Mouse (Mus musculus) heart, embryonic 14.5 days (tissue): ENCODE results near the gene Glyctk. TPM values are rescaled to one million over a fixed set of nuclear protein-coding genes. Genes with fewer than 3 reads are reported as not detected.

Experiments
- ATAC-seq: fragments of 200-750 bp; cut with Nextera tagmentation; 2 replicates; pipeline ENCODE4 v1.8.0; 2017; ENCODE audit warnings: low read depth, moderate TSS enrichment; ENCODE audit not compliant: insufficient number of reproducible peaks, insufficient read depth, low FRiP score
- H3K27ac ChIP-seq, 2 experiments: fragments of 200-500 bp in 1 of 2; fragments of 300-500 bp in 1 of 2; sonication (generic) in 1 of 2; replicated peaks in 1 of 2; 2 replicates each; pipeline ENCODE4 v1.5.1; 2012 to 2014; ENCODE audit warnings: low read depth in 2 of 2, low read length in 2 of 2, control low read depth in 1 of 2, mild to moderate bottlenecking in 1 of 2, mixed read lengths in 1 of 2; ENCODE audit not compliant: control insufficient read depth in 1 of 2, insufficient read depth in 1 of 2
- H3K27me3 ChIP-seq: fragments of 300-500 bp; sonication (generic); 2 replicates; pipeline ENCODE4 v1.6.1; 2014; ENCODE audit warnings: mild to moderate bottlenecking, low read length, control low read depth; ENCODE audit not compliant: control insufficient read depth, insufficient read depth
- H3K36me3 ChIP-seq: fragments of 300-500 bp; sonication (generic); 2 replicates; pipeline ENCODE4 v1.6.1; 2014; ENCODE audit warnings: mild to moderate bottlenecking, control low read depth, low read length, mixed read lengths; ENCODE audit not compliant: control insufficient read depth, insufficient read depth
- H3K4me1 ChIP-seq, 2 experiments: fragments of 200-500 bp in 1 of 2; fragments of 300-500 bp in 1 of 2; sonication (generic) in 1 of 2; 2 replicates each; pipeline ENCODE4 v1.6.1; 2012 to 2014; ENCODE audit warnings: low read length in 2 of 2, control low read depth in 1 of 2, mixed read lengths in 1 of 2; ENCODE audit not compliant: control insufficient read depth in 2 of 2, insufficient read depth in 2 of 2
- H3K4me2 ChIP-seq: fragments of 300-500 bp; sonication (generic); 2 replicates; pipeline ENCODE4 v1.6.1; 2014; ENCODE audit warnings: mild to moderate bottlenecking, low read length
- H3K4me3 ChIP-seq, 2 experiments: fragments of 200-500 bp in 1 of 2; fragments of 300-500 bp in 1 of 2; sonication (generic) in 1 of 2; 2 replicates each; pipeline ENCODE4 v1.5.1; 2012 to 2014; ENCODE audit warnings: low read length in 2 of 2, mild to moderate bottlenecking in 2 of 2, control low read depth in 1 of 2, low read depth in 1 of 2, moderate library complexity in 1 of 2; ENCODE audit not compliant: control insufficient read depth in 1 of 2, insufficient read depth in 1 of 2
- H3K9ac ChIP-seq: fragments of 300-500 bp; sonication (generic); 2 replicates; pipeline ENCODE4 v1.6.1; 2014; ENCODE audit warnings: mild to moderate bottlenecking, low read length
- H3K9me3 ChIP-seq: fragments of 300-500 bp; sonication (generic); 2 replicates; pipeline ENCODE4 v1.6.1; 2016; ENCODE audit warnings: low read length, control low read depth; ENCODE audit not compliant: control insufficient read depth
- WGBS: fragments of 180-500 bp; shearing (Covaris S2); extraction: QIAGEN DNeasy Blood & Tissue Kit; methylation state at CpG from one replicate; pipeline ENCODE4 v1.1.7; 2014; 5-methylcytosine and 5-hydroxymethylcytosine counted together
- polyA plus RNA-seq: library from polyadenylated mRNA; unstranded; fragments of >200 nt; fragmentation: Nextera tagmentation; extraction: Ambion mirVana; gene quantifications from 2 replicates; pipeline ENCODE4 v1.2.1, GENCODE M21; 2014

Glyctk gene
- polyA plus RNA-seq, 1 experiment from 2014 or later: 1.0 TPM

- H3K9ac ChIP-seq: no peak overlapping the region
- H3K4me3 ChIP-seq: no peak overlapping the region
- ATAC-seq: no peak
- 65% methylated on average over 2 of the region's 2 CpGs for WGBS
- no peak overlapping the region for H3K27ac ChIP-seq
- no peaks in the 10 kb centered on the region for H3K36me3 ChIP-seq
- peaks cover 0 to 7% of the 10 kb centered on the region in 2 experiments; a peak in 1 of 4 replicates for H3K4me1 ChIP-seq
- no peak overlapping the region for H3K4me2 ChIP-seq
- H3K27me3 ChIP-seq: peaks cover 60% of the 10 kb centered on the region
- H3K9me3 ChIP-seq: no peaks in the 10 kb centered on the region
These were observed 12.4 kb downstream of the Glyctk start for GRCm38 (mm10) chr9:106145582-106145981.

DNA sequence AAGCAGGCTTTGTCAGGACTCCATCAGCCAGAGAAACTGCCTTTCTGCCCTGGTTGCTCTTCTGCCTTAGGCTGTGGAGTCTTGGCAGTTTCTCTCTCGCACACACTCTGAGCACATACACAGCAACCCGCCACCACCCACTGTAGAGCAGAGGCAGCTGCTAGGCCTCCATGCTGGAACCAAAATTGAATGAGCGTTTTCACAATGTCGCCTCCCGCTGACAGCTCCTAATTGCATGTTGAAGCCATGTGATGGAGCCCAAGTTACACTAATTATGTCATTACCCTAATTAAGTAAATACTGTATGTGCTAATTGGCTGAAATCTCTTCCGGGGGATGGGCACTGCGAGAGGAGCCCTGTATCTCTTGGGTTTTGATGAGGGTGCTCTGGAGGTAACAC lies 13.8 kb downstream of the Glyctk start:
- Histone ChIP-seq H3K4me1 (peaks cover 0 to 7% of the 10 kb centered on the region in 2 experiments; a peak in 1 of 4 replicates), H3K4me3 (no peak overlapping the region), H3K36me3 (no peaks in the 10 kb centered on the region), H3K27ac (no peak overlapping the region), H3K4me2 (no peak overlapping the region), H3K9ac (no peak overlapping the region), H3K27me3 (peaks cover 46% of the 10 kb centered on the region), H3K9me3 (no peaks in the 10 kb centered on the region)
- 83% methylated on average over 7 of the region's 7 CpGs for WGBS
- no peak for ATAC-seq

GRCm38 (mm10) chr9:106141955-106142354 lies 16.0 kb downstream of the Glyctk start:
- Histone ChIP-seq H3K4me2 (no peak overlapping the region), H3K9me3 (no peaks in the 10 kb centered on the region), H3K27me3 (peaks cover 23% of the 10 kb centered on the region), H3K9ac (no peak overlapping the region), H3K27ac (no peak overlapping the region), H3K36me3 (no peaks in the 10 kb centered on the region), H3K4me1 (no peaks in the 10 kb centered on the region), H3K4me3 (no peak overlapping the region)
- ATAC-seq: no peak
- 76% methylated on average over 12 of the region's 12 CpGs for WGBS

GRCm38 (mm10) chr9:106139763-106140162 lies 18.2 kb downstream of the Glyctk start:
- Histone ChIP-seq H3K27me3 (peaks cover 9% of the 10 kb centered on the region; the same call in 1 of the 2 replicates), H3K9me3 (no peaks in the 10 kb centered on the region), H3K4me2 (no peak overlapping the region), H3K4me3 (no peak overlapping the region), H3K36me3 (no peaks in the 10 kb centered on the region), H3K4me1 (no peaks in the 10 kb centered on the region), H3K27ac (no peak overlapping the region), H3K9ac (no peak overlapping the region)
- 54% methylated on average over 10 of the region's 10 CpGs for WGBS
- no peak for ATAC-seq

GRCm38 (mm10) chr9:106137671-106138216 lies 20.2 kb downstream of the Glyctk start:
- Histone ChIP-seq H3K4me2 (no peak overlapping the region), H3K4me1 (no peaks in the 10 kb centered on the region), H3K9me3 (no peaks in the 10 kb centered on the region), H3K4me3 (no peak overlapping the region), H3K36me3 (no peaks in the 10 kb centered on the region), H3K27me3 (no peaks in the 10 kb centered on the region), H3K9ac (no peak overlapping the region), H3K27ac (no peak overlapping the region)
- 73% methylated on average over 10 of the region's 10 CpGs for WGBS
- no peak for ATAC-seq

DNA sequence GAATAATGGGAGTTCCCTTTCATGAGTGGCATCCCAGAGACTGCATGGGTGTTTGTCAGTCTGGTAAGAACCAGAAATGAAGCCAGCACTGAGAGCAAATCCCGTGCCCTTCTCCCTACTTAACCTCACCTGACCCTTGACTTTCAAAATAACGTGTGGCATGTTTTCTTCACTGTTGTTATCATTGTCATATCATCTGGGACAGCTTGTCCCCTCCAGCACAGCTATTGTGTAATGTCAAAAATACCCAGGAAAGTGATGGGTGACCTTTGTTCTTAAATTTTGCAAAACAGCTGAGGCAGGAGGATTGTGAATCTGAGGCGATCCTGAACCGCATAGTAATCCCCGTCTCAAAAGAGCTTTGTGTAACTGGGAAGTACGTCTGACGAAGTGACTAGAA lies 27.7 kb downstream of the Glyctk start:
- Histone ChIP-seq H3K27ac (no peak overlapping the region), H3K36me3 (no peaks in the 10 kb centered on the region), H3K4me3 (no peak overlapping the region), H3K4me2 (no peak overlapping the region), H3K4me1 (no peaks in the 10 kb centered on the region), H3K27me3 (no peaks in the 10 kb centered on the region), H3K9me3 (no peaks in the 10 kb centered on the region), H3K9ac (no peak overlapping the region)
- ATAC-seq: no peak
- 72% methylated on average over 7 of the region's 7 CpGs for WGBS

- no peaks in the 10 kb centered on the region for H3K36me3 ChIP-seq
- no peaks in the 10 kb centered on the region for H3K9me3 ChIP-seq
- no peak overlapping the region for H3K4me3 ChIP-seq
- 53% methylated on average over 2 of the region's 2 CpGs for WGBS
- H3K27me3 ChIP-seq: no peaks in the 10 kb centered on the region
- no peak overlapping the region for H3K27ac ChIP-seq
- no peaks in the 10 kb centered on the region for H3K4me1 ChIP-seq
- no peak overlapping the region for H3K9ac ChIP-seq
- H3K4me2 ChIP-seq: no peak overlapping the region
- no peak for ATAC-seq
These were observed 28.9 kb downstream of the Glyctk start for GRCm38 (mm10) chr9:106129072-106129471.

DNA sequence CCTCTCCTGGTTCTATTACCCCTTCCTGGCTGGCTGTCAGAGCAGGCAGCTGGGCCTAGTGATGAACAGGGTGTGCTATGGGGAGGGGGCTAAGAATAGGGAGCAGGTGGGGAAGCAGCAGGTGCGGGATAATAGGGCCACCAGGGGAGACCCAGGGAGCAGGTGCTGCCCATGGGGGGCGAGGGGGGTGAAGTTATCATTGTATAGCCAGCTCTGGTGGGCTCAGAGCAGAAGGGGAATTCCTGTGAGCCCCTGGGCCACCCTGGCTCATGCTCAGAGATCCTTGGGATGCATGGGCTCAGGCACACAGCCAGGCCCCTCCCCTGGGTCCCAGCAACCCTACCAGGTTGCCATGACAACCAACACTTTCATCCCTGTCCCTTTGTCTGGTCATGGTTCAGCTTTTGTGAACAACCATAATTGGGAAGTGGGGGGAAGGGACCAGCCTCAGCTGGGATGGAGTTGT lies 31.1 kb downstream of the Glyctk start:
- Histone ChIP-seq H3K27me3 (no peaks in the 10 kb centered on the region), H3K4me3 (no peak overlapping the region), H3K9me3 (no peaks in the 10 kb centered on the region), H3K36me3 (no peaks in the 10 kb centered on the region), H3K4me2 (no peak overlapping the region), H3K4me1 (no peaks in the 10 kb centered on the region), H3K9ac (no peak overlapping the region), H3K27ac (no peak overlapping the region)
- WGBS: 36% methylated on average over 2 of the region's 2 CpGs
- no peak for ATAC-seq
